Mouse (Mus musculus): ENCODE data around the gene Zfp846. TPM values are rescaled to one million over a fixed set of nuclear protein-coding genes. Genes with fewer than 3 reads are reported as not detected.

The Zfp846 gene
- 7.0 to 9.6 TPM (median 8.3 TPM) in 4 replicates for total RNA-seq (2023; ENCODE audit: inconsistent age)

GRCm38 (mm10) chr9:20581175-20581634 lies at the start of gene Zfp846:
Gene Zfp846 (plus strand): TSS chr9:20581291.

GRCm38 (mm10) chr9:20642101-20642895 lies 61.2 kb downstream of the Zfp846 start, which contains the start of gene Ubl5:
Gene Ubl5 (plus strand): TSS chr9:20642878.

GRCm38 (mm10) chr9:20644360-20645081 lies 63.4 kb downstream of the Zfp846 start, which contains the start of gene Fbxl12:
Gene Fbxl12 (minus strand): TSS chr9:20644767.

GRCm38 (mm10) chr9:20651602-20652259 lies 70.6 kb downstream of the Zfp846 start, which contains the start of gene Pin1:
Gene Pin1 (plus strand): TSS chr9:20652095.

Other genes starting within 250 kb of the Zfp846 start
- not detected in 4 replicates for gene Olfr18, start 245.2 kb upstream of the Zfp846 start, total RNA-seq (2023; ENCODE audit: inconsistent age)
- 7.7 to 14.0 TPM (median 11.2 TPM) in 4 replicates for gene Zfp560, start 196.1 kb upstream of the Zfp846 start, total RNA-seq (2023; ENCODE audit: inconsistent age)
- 41.1 to 45.0 TPM (median 44.4 TPM) in 4 replicates for gene Zfp26, start 121.1 kb upstream of the Zfp846 start, total RNA-seq (2023; ENCODE audit: inconsistent age)
- gene Zfp426, start 88.5 kb upstream of the Zfp846 start, total RNA-seq (2023; ENCODE audit: inconsistent age) = 17.4 to 25.3 TPM (median 18.8 TPM) in 4 replicates
- 29.0 to 37.7 TPM (median 33.0 TPM) in 4 replicates for gene Zfp266, start 59.9 kb upstream of the Zfp846 start, total RNA-seq (2023; ENCODE audit: inconsistent age)
- gene Ubl5, start 61.6 kb downstream of the Zfp846 start, total RNA-seq (2023; ENCODE audit: inconsistent age) = 350 to 393 TPM (median 361 TPM) in 4 replicates
- gene Fbxl12, start 63.5 kb downstream of the Zfp846 start, total RNA-seq (2023; ENCODE audit: inconsistent age) = 80.5 to 89.3 TPM (median 85.7 TPM) in 4 replicates
- 14.5 to 16.2 TPM (median 15.0 TPM) in 4 replicates for gene Pin1, start 70.8 kb downstream of the Zfp846 start, total RNA-seq (2023; ENCODE audit: inconsistent age)
- gene Olfm2, start 165.1 kb downstream of the Zfp846 start, total RNA-seq (2023; ENCODE audit: inconsistent age) = not detected in 4 replicates
- 0.72 to 3.0 TPM (median 1.7 TPM) in 4 replicates for gene Col5a3, start 233.8 kb downstream of the Zfp846 start, total RNA-seq (2023; ENCODE audit: inconsistent age)
- not detected in 4 replicates for gene Rdh8, start 237.2 kb downstream of the Zfp846 start, total RNA-seq (2023; ENCODE audit: inconsistent age)

All from B cell, adult (primary cell).